Mouse (Mus musculus) myocyte (in vitro differentiated cells): ENCODE data around the gene Sult2b1.

Experiments used
- E2F4 ChIP-seq: IDR thresholded peaks from one replicate; pipeline ENCODE4 v1.6.1; 2011; ENCODE audit warnings: mild to moderate bottlenecking, control low read depth, moderate library complexity; ENCODE audit not compliant: insufficient read depth
- MAX ChIP-seq: IDR thresholded peaks from one replicate; pipeline ENCODE4 v1.6.1; 2011; ENCODE audit warnings: low read depth, mild to moderate bottlenecking, control low read depth
- MYOG ChIP-seq, 3 experiments: IDR thresholded peaks; one replicate each; pipeline ENCODE4 v1.6.1; 2011; ENCODE audit warnings: control low read depth in 2 of 3, low read depth in 2 of 3, mild to moderate bottlenecking in 2 of 3; ENCODE audit not compliant: insufficient read length in 2 of 3, control insufficient read depth in 1 of 3, insufficient read depth in 1 of 3
- POLR2A ChIP-seq: IDR thresholded peaks from one replicate; pipeline ENCODE4 v1.6.1; 2011; ENCODE audit warnings: low read depth, mild to moderate bottlenecking, control low read depth, moderate library complexity; ENCODE audit not compliant: insufficient read length
- REST ChIP-seq: IDR thresholded peaks from one replicate; pipeline ENCODE4 v1.6.1; 2011; ENCODE audit warnings: mild to moderate bottlenecking, control low read depth, moderate library complexity; ENCODE audit not compliant: insufficient read depth, insufficient read length
- USF1 ChIP-seq: IDR thresholded peaks from one replicate; pipeline ENCODE4 v1.6.1; 2011; ENCODE audit warnings: low read depth, mild to moderate bottlenecking, control low read depth, moderate library complexity

DNA sequence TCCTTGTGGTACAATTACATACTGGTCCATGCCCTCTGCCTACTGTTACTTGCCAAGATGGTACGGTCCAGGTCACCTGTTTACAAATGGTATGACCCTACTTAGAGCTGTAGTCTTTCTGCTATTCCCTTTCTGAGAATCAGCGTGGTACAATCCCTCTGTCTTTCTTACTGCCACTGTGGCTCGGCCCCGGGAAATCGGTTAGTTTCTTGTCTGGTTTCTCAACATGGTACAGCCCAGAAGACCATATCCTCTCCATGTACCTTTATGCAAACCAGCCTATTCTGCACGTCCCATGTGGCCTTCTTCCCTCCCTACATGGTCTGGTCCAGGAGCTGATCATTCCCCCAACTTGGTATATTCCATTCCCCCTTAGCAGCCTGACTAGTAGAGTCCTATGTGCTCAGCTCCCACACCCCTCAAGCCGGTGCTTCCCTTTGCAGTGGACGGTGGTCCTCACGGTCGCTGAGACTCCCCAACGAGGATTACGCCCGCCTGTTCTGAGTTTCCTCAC is 80.4 kb downstream of the Sult2b1 start:
- TF ChIP-seq POLR2A (no peak), E2F4 (no peak), USF1 (no peak), REST (no peak), MAX (no peak), MYOG (IDR thresholded peaks at IDR 0.05; ENCODE audit: control insufficient read depth in 1 of 3, insufficient read depth in 1 of 3, insufficient read length in 2 of 3, low read depth in 2 of 3) (no peak)
